Mouse (Mus musculus): ENCODE measurements at regions not wholly inside any gene's neighbourhood (a gene's known extent, or its start where the extent isn't known, plus 50 kb on each side); places are given as distances from the start of the nearest gene placed in this dataset.

DNA sequence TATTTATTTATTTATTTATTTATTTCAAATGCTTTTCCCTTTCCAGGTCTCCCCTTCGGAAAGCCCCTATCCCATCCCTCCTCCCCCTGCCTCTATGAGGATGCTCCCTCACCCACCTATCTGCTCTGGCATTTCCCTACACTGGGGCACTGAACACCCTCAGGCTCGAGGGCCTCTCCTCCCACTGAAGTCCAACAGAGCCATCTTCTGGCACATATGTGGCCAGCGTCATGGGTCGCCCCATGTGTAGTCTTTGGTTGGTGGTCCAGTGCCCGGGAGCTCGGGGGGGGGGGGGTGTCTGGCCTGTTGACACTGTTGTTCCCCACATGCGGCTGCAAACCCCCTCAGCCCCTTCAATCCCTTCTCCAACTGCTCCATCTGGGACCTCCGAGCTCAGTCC, 99.6 kb upstream of the Tspan8 start:
- no peak for TF ChIP-seq USF1 (IDR thresholded peaks at IDR 0.05; ENCODE audit: low read depth)
- TF ChIP-seq POLR2A (IDR thresholded peaks at IDR 0.05; ENCODE audit: insufficient read length, low read depth): no peak
- no peak for TF ChIP-seq REST (IDR thresholded peaks at IDR 0.05; ENCODE audit: insufficient read depth, insufficient read length)
- no peak for TF ChIP-seq MYOD1 (IDR thresholded peaks at IDR 0.05; ENCODE audit: control insufficient read depth in 1 of 3, insufficient read length in 2 of 3, low read depth in 2 of 3)
